Mouse (Mus musculus) kidney, adult 11 months (tissue): Measurements from ENCODE around the gene Zbtb33.

Experiments
- DNase-seq: peaks from one replicate; pipeline ENCODE4 v3.0.0; 2022

Gene Zbtb33

DNA sequence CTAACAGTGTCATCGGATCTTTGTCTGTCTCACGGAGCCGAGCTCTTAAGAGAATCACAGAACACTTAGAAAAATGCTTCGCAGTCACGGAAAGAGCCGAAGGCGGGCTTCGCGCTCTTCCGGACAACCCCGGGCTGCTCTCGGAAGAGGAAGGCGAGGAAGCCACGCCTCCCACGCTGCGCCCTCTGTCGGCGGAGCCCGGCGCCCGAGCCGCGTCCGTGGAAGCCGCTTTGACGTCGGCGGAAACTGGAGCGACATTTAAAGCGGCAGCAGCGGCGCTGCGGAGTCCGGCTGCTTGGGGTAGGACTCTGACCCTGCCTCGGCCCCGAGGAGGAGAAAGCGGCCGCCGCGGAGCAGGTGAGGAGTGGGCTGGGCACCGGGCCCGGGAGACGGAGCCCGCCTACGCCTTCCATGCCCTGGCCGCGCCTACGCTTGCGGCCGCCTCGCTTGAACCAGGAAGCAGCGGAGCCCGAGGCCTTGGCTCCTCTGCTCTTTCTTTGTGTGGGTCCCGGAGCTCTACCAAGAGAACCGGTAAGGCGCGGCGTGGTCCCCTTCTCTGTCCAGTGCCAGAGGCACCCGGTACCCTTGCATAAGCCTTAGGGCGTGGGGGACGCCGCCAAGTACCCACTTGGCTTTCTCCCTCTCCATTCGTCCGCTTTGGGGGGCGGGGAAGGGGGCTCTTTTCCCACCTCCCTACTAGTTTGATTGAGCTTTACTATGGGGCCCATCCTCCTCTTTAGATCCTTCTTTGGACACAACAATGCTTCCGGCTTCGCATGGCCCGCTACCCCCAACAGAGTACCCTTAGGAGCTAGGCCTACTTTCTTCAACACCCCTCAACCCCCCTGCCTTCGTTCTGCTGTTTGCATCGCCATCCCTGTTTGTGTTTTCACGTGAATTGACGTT is at the start of gene Zbtb33:
Gene Zbtb33, plus strand, starts transcription at position 242 of the 906 bp plus-strand sequence.
- peak; percentile 82 for DNase-seq

GRCm38 (mm10) chrX:38159097-38159496 is 30.5 kb upstream of the Zbtb33 start:
- DNase-seq: no peak

- no peak for DNase-seq
Observed at GRCm38 (mm10) chrX:38165315-38165714, 24.3 kb upstream of the Zbtb33 start.

- no peak for DNase-seq
Observed at GRCm38 (mm10) chrX:38166064-38166463, 23.5 kb upstream of the Zbtb33 start.

GRCm38 (mm10) chrX:38166592-38166991 is 23.0 kb upstream of the Zbtb33 start:
- DNase-seq: no peak

- DNase-seq: peak; percentile 46
Observed at GRCm38 (mm10) chrX:38179891-38180310, 9.7 kb upstream of the Zbtb33 start.

DNA sequence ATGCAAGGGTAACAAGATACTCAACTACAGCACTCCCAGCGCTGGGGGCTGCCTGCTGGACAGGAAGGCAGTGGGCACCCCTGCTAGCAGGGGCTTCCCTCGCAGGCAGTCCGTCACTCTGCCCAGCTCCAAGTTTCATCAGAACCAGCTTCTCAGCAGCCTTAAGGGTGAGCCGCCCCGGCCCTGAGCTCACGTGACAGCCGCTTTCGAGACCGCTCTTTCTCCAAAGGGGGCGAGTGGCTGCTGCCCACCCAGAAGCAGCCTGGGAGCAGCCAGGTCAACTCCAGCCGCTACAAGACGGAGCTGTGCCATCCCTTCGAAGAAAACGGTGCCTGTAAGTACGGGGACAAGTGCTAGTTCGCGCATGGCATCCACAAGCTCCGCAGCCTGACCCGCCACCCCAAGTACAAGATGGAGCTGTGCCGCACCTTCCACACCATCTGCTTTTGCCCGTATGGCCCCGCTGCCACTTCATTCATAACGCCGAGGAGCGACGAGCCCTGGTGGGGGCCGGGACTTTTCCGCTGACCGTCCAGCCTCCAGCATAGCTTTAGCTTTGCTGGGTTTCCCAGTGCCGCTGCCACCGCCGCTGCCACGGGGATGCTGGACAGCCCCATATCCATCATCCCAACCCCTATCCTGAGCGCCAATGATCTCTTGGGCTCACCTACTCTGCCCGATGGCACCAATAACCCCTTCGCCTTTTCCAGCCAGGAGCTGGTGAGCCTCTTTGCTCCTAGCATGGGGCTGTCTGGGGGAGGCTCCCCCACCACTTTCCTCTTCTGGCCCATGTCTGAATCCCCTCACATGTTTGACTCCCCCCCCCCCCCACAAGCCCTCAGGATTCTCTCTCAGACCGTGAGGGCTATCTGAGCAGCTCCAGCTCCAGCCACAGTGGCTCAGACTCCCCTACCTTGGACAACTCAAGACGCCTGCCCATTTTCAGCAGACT is 8.7 kb upstream of the Zbtb33 start:
- DNase-seq: no peak

- DNase-seq: no peak
Observed at GRCm38 (mm10) chrX:38181608-38182258, 7.9 kb upstream of the Zbtb33 start.

GRCm38 (mm10) chrX:38185520-38185919 is 4.1 kb upstream of the Zbtb33 start:
- no peak for DNase-seq

DNA sequence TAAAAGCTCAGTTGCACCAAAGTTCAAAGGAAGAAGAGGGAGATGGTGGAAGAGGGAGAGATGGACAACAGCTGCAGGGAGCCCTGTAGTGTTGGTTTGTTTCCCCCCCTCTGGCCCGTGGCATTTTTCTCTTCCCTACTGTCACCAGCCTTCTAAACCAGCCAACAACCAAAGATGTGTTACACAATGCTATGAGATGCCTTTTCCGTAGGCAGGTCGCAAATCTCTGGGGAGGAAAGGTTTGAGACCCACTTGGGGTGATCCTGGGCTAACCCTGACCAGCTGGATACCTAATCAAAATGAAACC is 818 bp downstream of the Zbtb33 start:
- no peak for DNase-seq

GRCm38 (mm10) chrX:38201816-38202215 is 12.2 kb downstream of the Zbtb33 start:
- no peak for DNase-seq

GRCm38 (mm10) chrX:38207392-38207791 is 17.8 kb downstream of the Zbtb33 start:
- no peak for DNase-seq

GRCm38 (mm10) chrX:38216986-38217675 is 27.5 kb downstream of the Zbtb33 start:
- DNase-seq: peak; percentile 9

GRCm38 (mm10) chrX:38217676-38217991 is 28.0 kb downstream of the Zbtb33 start:
- DNase-seq: no peak

GRCm38 (mm10) chrX:38222757-38223156 is 33.2 kb downstream of the Zbtb33 start:
- no peak for DNase-seq

GRCm38 (mm10) chrX:38229888-38230287 is 40.3 kb downstream of the Zbtb33 start:
- DNase-seq: no peak

DNA sequence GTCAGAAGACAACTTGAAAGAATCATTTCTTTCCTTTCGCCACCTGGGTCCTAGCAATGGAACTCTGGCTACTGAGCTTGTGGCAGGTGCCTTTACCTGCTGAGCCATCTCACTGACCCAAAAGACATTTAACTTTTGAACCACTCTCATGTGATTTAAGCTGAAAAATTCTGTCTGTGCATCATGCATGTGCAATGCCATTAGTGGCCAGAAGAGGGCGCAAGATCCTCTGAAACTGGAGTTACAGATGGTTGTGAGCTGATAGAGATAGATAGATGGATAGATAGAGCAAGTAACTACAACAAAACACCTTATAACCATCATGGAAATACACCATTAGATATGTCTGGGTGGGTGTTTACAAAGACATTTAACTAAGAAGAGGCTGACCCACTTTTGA is 48.1 kb downstream of the Zbtb33 start:
- DNase-seq: no peak
